ENCODE assay signal across 22 mouse cellular contexts in the genomic region with DNA sequence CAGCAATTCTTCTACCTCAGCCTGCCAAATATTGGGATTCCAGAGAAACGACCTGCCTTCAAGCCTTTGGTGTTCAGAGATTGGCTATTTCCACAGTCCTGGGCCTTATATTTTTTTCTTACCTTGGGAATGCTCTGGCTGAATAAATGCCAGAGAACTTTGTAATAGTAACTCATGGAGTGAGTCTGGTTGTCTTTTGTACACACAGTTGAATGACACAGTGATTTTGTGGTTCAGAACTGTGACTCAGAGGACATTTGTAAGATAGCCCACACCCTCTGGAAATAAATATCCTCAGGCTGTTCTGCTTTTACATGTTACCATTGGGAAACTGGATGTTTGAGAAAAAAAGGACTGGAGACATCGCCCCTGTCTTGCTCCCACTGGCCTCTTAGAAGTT. TPM values are rescaled to one million over a fixed set of nuclear protein-coding genes. Genes with fewer than 3 reads are reported as not detected.
DNase-seq lines count a peak whose midpoint lies in the region; ATAC-seq lines count a peak whose summit lies in the region.
"Had no signal": no experiment of that assay in that cellular context is flagged by ENCODE, and none has a peak within 500 bp of the region (broad histone marks: within the 10 kb centered on the region; RNA-seq: fewer than 3 reads in every experiment).

No protein-coding gene starts in this region.

- ATAC-seq in megakaryocyte progenitor cell, adult 5-6 weeks (replicated peaks; ENCODE audit: poor library complexity), result no peak
- ATAC-seq: forebrain, embryonic 16.5 days; hindbrain, embryonic 16.5 days; inflammation-experienced regulatory T-cells, adult 6 months; intestine, postnatal 0 days had no signal

- DNase-seq in 3134 (ENCODE audit: extremely low read depth, insufficient read length, low spot score), result peak; percentile 70
- DNase-seq in 416B (ENCODE audit: low read depth), result peak; percentile 20
- DNase-seq in NIH3T3 (ENCODE audit: low read depth), result peak; percentile 75
- DNase-seq in fibroblast of lung, adult 2 months (ENCODE audit: low read depth), result peak; percentile 46
- no peak for DNase-seq in kidney, adult 18-20 months
- no peak for DNase-seq in adrenal gland, postnatal 25 days
- DNase-seq: adrenal gland, adult 8-10 months; cerebellum, adult 11 months; cerebellum, adult 8-10 months; cerebellum, postnatal 14 days; embryo, embryonic 11 days; gastrocnemius, postnatal 10 days; heart, adult 18-20 months; heart, postnatal 36 days had no signal

RNA-seq across cellular contexts. Expression of a gene that starts 15.9 kb away (rescaled TPM):
- total RNA-seq in megakaryocyte progenitor cell, adult 5-6 weeks (2015), result not detected in 2 replicates
- not detected in 2 replicates for total RNA-seq in megakaryocyte progenitor cell, adult 5-6 weeks (2017)
- not detected in 2 replicates for total RNA-seq in adrenal gland, postnatal 25 days (2021)
- total RNA-seq: adrenal gland, adult 8-10 months; adrenal gland, postnatal 4 days; CH12.LX; common myeloid progenitor, adult 5-6 weeks; gastrocnemius, postnatal 10 days; heart, adult 18-20 months; heart, postnatal 36 days had no signal

Comparison
In these comparisons a context has a peak if more than half of its experiments do, and no peak if none do; other contexts are left out.
1. DNase-seq: peak in 3134 (single experiment), 416B (single experiment), NIH3T3 (single experiment) and fibroblast of lung, adult 2 months (single experiment); none in kidney, adult 18-20 months (single experiment) and adrenal gland, postnatal 25 days (single experiment).